Mouse (Mus musculus) left cerebral cortex, postnatal 36 days (tissue): Measurements from ENCODE around the gene Muc13. TPM values are rescaled to one million over a fixed set of nuclear protein-coding genes. Genes with fewer than 3 reads are reported as not detected.

ENCODE experiments used
- DNase-seq, 2 experiments: peaks; one replicate each; pipeline ENCODE4 v3.0.0; 2021 to 2022; ENCODE audit warnings: low spot score in 2 of 2, mixed read lengths in 1 of 2
- intact Hi-C: fragments of 180-260 bp; cut with DNase I; formaldehyde crosslinking; loops from one replicate; pipeline ENCODE4 v1.15.1; 2025
- total RNA-seq, 2 experiments: library from RNA; stranded (reverse); gene quantifications; 2 replicates each; pipeline ENCODE4 v1.2.3; 2021

The Muc13 gene
- total RNA-seq, 2 experiments from 2014 or later: 0.10 TPM; not detected in 1

DNA sequence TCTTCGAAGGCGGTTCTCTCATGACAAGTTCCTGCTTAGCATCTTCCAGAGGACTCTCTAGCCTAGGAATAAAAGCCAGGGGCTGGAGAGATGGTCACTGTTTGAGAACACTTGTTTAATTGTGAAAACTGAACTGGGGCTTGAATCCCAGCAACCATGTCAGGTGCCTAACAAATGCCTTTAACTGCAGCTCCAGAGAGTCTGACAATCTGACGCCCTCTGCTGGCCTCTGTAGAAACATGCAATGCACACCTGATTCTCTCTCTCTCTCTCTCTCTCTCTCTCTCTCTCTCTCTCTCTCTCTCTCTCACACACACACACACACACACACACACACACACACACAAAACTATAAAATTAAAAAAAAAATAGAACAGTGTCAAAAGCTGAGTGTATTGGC lies 16.2 kb downstream of the Muc13 start:
- no peak for DNase-seq
- intact Hi-C loops: no loop called here

DNA sequence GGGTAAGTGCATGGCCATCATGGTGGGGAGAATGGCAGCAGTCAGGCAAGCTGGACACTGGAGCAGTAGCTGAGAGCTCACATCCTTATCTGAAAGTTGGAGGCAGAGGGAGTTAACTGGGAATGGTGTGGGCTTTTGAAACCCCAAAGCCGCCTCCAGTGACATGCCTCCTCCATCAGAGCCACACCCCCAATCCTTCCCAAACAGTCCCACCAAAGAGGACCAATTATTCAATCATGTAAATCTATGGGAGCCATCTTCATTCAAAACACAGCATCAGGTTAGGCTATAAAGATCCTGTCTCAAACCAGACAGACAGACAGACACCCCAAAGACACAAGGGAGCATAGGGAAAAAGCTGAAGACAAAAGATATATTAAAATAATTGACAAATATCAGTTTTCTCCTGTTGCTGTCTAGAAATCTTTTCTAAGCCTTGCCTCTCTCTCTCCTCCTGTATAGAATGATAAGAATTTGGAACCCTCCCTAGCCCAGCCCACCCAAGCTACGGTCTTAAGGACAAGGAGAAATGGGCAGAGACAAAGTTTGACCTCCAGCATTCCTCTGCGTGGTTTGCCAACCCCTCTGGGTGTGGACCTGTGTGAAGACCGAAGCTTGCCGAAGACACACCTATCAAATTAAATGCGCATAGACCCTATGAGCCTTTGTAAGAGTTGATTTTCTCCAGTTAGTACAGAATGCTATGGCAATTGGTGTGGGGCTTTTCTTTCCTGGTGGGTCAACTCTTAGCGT lies 24.8 kb downstream of the Muc13 start:
- no peak for DNase-seq
- intact Hi-C loops: no loop called here

- intact Hi-C loops: loop anchor here (1.0 to 5.0 kb wide), 3 partner anchors 131 to 292 kb away; no protein-coding TSS in a partner anchor
- DNase-seq: peak; percentile 78 to 82
Measured at GRCm38 (mm10) chr16:33820269-33821178, 26.7 kb downstream of the Muc13 start.

DNA sequence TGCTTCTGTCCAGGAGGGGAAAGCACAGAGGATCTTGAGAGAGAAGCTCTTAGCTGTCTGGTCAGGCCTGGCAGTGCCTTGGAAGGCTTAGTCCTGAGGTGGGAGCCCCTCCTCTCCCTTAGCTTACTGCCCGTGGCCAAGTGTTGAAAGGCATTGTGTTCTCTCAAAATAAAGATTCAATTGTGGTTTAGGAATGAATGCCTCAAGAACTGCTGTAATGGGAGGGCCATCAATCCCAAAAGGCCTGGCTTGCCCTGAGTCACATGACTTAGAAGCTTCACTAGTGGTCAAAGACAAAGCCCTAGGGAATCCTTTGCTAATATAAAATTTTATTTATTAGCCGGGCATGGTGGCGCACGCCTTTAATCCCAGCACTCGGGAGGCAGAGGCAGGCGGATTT lies 30.8 kb downstream of the Muc13 start:
- DNase-seq: no peak
- intact Hi-C loops: loop anchor here (5.0 kb wide), 1 partner anchor 288 kb away; no protein-coding TSS in a partner anchor

GRCm38 (mm10) chr16:33828496-33828895 lies 34.7 kb downstream of the Muc13 start:
- no peak for DNase-seq
- intact Hi-C loops: no loop called here

- peak; percentile 24 to 43 for DNase-seq
- intact Hi-C loops: no loop called here
Measured at GRCm38 (mm10) chr16:33829301-33829831, 35.5 kb downstream of the Muc13 start, which contains the start of gene Itgb5. TSS of gene Itgb5 (plus strand) at chr16:33829665.

DNA sequence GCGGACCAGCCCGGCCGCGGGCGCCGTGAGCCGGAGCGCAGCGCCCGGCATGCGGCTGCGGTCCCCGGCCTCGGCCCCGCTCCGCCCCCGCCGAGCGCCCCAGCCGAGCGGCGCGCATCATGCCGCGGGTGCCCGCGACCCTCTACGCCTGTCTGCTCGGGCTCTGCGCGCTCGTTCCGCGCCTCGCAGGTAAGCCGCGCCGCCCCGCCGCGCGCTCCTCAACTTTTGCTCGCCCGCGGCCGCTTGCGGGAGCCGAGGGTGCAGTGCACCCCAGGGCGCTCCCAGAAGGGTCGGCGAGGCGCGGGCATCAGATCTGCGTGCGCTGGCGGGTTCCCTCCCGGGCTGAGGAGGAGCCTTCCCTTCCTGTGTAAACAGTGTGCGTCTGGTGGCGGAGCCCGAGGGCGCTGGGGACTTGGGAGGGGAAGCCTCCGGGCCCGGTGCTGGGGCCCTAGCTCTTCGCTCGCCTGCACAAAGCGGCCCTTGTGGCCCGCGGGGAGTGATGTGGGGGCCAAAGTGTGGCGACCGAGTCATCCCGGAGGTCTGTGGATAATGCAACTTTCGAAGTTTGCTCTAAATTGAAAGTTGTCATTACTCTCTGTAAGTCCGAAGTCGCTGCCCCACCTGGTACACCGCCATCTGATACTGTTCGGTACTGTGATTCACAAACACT lies 36.1 kb downstream of the Muc13 start:
- DNase-seq: peak; percentile 23 to 27
- intact Hi-C loops: no loop called here

- DNase-seq: no peak
- intact Hi-C loops: no loop called here
Measured at GRCm38 (mm10) chr16:33830512-33831105, 36.8 kb downstream of the Muc13 start.

DNA sequence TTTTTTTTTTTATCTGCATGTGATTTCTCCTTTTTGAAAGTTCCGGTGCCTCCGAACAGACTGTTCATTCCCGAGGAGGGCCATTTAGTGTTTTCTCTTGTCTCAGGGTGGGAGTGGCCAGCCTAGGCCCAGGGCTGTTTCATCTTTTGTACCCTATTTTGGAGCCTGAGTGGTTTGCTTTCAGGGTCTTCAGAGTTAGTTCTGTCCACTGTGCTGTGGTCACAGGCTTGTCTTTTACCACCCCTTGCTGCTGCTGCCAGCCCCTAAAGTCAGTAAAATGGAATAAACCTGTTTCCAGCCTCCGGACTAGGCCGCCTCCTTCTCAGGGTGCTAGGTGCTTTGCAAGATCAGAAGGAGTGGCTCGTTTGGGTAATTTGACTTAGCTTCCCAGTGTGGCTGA lies 38.2 kb downstream of the Muc13 start:
- intact Hi-C loops: no loop called here
- DNase-seq: no peak

GRCm38 (mm10) chr16:33832728-33833428 lies 39.0 kb downstream of the Muc13 start:
- no peak for DNase-seq
- intact Hi-C loops: no loop called here

GRCm38 (mm10) chr16:33833429-33833753 lies 39.6 kb downstream of the Muc13 start:
- intact Hi-C loops: no loop called here
- DNase-seq: no peak

GRCm38 (mm10) chr16:33833781-33834482 lies 40.1 kb downstream of the Muc13 start:
- no peak for DNase-seq
- intact Hi-C loops: no loop called here

DNA sequence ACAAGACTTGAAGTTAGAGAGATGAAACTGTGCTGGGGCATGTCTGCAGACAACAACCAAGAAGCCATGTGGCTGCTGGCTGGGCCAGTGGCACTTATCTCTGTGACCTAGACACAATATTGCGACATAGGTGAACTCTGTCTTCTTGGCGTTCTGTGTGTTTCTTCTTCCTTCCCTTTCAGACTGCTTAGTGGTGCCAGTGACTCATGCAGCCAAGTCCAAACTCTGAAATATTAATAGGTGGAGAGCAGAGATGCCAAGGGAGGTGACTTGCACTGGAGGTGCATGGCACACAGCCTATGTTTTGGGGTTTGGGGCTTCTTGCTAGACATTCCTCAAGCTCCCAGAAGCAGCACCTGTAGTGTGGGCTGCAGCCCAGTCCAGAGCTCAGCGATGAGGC lies 42.8 kb downstream of the Muc13 start:
- no peak for DNase-seq
- intact Hi-C loops: no loop called here

- intact Hi-C loops: no loop called here
- no peak for DNase-seq
Measured at GRCm38 (mm10) chr16:33837191-33837590, 43.4 kb downstream of the Muc13 start.

DNA sequence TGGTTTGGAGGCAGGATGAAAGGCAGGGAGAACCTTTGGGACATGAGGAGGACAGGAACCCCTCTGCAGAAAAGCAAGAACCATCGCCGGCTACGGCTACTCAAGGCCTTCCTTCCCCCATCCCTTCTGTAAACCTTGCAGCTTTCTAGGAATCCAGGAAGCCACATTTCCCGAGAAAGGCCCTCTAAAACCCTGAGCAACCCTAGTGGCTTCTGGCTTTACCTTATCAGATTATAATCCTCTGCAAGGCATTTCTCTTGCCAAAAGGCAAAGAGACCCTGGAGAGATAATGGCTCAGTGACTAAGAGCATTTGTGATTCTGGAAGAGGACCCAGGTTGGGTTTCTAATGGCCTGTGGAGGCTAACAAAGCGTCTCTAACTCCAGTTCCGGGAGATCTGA lies 46.8 kb downstream of the Muc13 start:
- DNase-seq: no peak
- intact Hi-C loops: no loop called here

- intact Hi-C loops: no loop called here
- DNase-seq: no peak
Measured at GRCm38 (mm10) chr16:33842081-33842880, 48.4 kb downstream of the Muc13 start.

DNA sequence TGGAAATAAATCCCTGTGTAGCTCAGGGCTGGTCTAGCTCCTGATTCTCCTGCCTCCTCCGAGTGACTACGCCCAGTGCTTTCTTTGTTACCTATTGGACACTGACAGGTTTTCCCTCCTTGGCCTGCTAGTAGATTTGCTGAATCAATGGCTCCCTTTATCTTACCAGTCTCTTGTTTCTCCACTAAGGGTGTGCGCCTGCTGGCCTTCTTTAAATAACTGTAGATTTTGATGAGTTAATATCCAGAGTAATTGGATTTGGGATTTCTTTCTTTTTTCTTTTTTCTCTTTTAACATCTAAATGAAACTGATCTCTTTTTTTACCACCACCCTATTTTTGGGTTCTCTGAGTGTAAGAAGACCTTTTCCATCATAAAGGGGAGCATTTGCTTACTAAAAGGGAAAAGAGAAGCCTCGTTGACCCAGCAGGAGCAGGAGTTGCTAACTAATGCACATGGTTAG lies 50.3 kb downstream of the Muc13 start:
- no peak for DNase-seq
- intact Hi-C loops: no loop called here

DNA sequence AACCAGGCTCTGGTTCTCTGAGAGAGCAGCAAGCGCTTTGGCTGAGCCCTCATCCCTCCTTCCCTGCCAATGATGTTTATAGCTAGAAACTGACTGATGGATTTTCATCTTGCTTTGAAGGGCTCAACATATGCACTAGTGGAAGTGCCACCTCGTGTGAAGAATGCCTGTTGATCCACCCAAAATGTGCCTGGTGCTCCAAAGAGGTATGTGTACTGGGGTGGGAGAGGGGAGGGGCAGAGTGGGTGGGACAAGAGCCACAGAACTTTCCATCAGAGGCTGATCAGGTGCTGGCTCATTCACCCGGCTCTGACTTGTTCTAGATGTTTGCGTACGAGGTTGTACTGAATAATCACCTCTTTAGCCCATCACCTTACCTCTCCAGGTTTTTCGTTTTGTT lies 51.0 kb downstream of the Muc13 start:
- no peak for DNase-seq
- intact Hi-C loops: no loop called here
